Mouse (Mus musculus) bone marrow macrophage, adult 2 months (primary cell): ENCODE results near the gene Zfp626.

ENCODE experiments used
- CTCF ChIP-seq: IDR thresholded peaks from 2 replicates; pipeline ENCODE4 v1.5.1; 2012; ENCODE audit warnings: low read depth, mild to moderate bottlenecking, low read length, moderate library complexity
- POLR2A ChIP-seq: IDR thresholded peaks from 2 replicates; pipeline ENCODE4 v1.6.1; 2012; ENCODE audit warnings: mild to moderate bottlenecking, low read depth, low read length, borderline replicate concordance

DNA sequence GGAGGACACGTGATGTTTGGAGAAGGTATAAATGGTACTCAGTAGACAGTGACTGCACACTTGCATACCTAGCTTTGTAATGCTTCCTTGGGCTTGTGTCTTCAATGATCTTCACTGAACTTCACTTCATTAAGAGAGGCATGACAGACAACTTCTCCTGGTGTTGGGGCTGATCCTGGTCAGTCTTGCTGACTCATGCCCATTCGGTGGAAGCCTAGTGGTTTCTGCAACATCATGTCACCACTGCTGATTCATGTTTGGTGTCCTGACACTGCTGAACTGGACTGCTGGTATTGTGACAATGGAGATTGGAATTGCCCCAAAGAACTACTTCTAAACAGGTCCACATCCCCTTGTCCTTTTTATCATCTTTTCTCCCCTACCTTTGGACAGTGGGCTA, 27.1 kb downstream of the Zfp626 start:
- no peak for TF ChIP-seq CTCF
- TF ChIP-seq POLR2A, result no peak
